Mouse (Mus musculus) spleen, adult 2 months (tissue): Measurements from ENCODE around the gene Satb2.

Experiments used
- CTCF ChIP-seq: fragments of 200-500 bp; IDR thresholded peaks from 2 replicates; pipeline ENCODE4 v1.5.1; 2011; ENCODE audit warnings: mild to moderate bottlenecking, inconsistent platforms; ENCODE audit not compliant: insufficient read depth, insufficient read length, insufficient replicate concordance; ENCODE audit errors: extremely low read depth
- POLR2A ChIP-seq: fragments of 200-500 bp; IDR thresholded peaks from 2 replicates; pipeline ENCODE4 v1.6.1; 2011; ENCODE audit warnings: low read depth, low read length, inconsistent platforms

DNA sequence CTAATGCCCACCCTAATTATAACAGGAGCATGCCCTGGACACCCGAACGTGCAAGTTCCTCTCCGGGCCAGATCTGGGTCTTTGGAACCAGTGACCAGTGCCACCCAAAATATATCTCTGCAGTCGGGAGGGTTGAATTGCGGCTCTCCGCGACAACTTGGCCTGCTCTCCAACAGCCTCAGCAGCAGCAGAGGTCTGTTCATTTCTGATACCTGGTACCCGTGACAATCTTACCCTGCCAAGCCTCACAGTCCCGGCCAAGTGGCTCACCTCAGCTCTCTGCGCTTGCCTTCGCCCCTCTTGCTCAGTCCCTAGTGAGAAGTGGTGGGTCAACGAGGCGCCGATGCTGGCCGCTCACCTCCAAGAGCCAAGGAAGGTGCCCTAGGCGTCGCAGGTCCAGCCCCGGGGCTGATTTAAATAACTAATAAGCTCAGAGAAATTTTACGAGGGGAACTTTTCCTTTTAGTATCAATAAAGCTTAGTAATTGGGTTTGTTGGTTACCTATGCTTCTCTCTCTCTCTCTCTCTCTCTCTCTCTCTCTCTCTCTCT, at the start of gene Satb2:
- TF ChIP-seq POLR2A (no peak), CTCF (no peak)
